Mouse (Mus musculus) embryonic facial prominence, embryonic 12.5 days (tissue): ENCODE data around the gene Rnf224. TPM values are rescaled to one million over a fixed set of nuclear protein-coding genes. Genes with fewer than 3 reads are reported as not detected.
A peak's percentile ranks its signal among the peaks of the same experiment; 100 is the strongest.
"Not testable (repeated sequence)": the region's sequence is repeated elsewhere in the genome, so short reads cannot be mapped to it uniquely, and the experiment has no call there.

ENCODE experiments used
- ATAC-seq: fragments of 200-750 bp; cut with Nextera tagmentation; 2 replicates; pipeline ENCODE4 v1.8.0; 2017; ENCODE audit not compliant: insufficient number of reproducible peaks, insufficient read depth, low FRiP score, low TSS enrichment
- H3K27ac ChIP-seq: fragments of 300-500 bp; sonication (generic); 2 replicates; pipeline ENCODE4 v1.5.1; 2016; ENCODE audit warnings: mild to moderate bottlenecking
- H3K27me3 ChIP-seq: fragments of 300-500 bp; sonication (generic); 2 replicates; pipeline ENCODE4 v1.6.1; 2016; ENCODE audit warnings: mild to moderate bottlenecking, moderate library complexity
- H3K36me3 ChIP-seq: fragments of 300-500 bp; sonication (generic); 2 replicates; pipeline ENCODE4 v1.6.1; 2016; ENCODE audit warnings: mild to moderate bottlenecking
- H3K4me1 ChIP-seq: fragments of 300-500 bp; sonication (generic); 2 replicates; pipeline ENCODE4 v1.6.1; 2016
- H3K4me2 ChIP-seq: fragments of 300-500 bp; sonication (generic); replicated peaks from 2 replicates; pipeline ENCODE4 v1.6.1; 2016; ENCODE audit warnings: mild to moderate bottlenecking, moderate library complexity
- H3K4me3 ChIP-seq: fragments of 300-500 bp; sonication (generic); 2 replicates; pipeline ENCODE4 v1.5.1; 2016; ENCODE audit warnings: mild to moderate bottlenecking
- H3K9ac ChIP-seq: fragments of 300-500 bp; sonication (generic); 2 replicates; pipeline ENCODE4 v1.6.1; 2016; ENCODE audit warnings: mild to moderate bottlenecking, moderate library complexity
- H3K9me3 ChIP-seq: fragments of 300-500 bp; sonication (generic); 2 replicates; pipeline ENCODE4 v1.6.1; 2016; ENCODE audit warnings: mild to moderate bottlenecking, moderate library complexity
- WGBS: fragments of 180-500 bp; shearing (Covaris S2); methylation state at CpG from one replicate; pipeline ENCODE4 v1.1.7; 2016; 5-methylcytosine and 5-hydroxymethylcytosine counted together
- polyA plus RNA-seq: library from polyadenylated mRNA; unstranded; fragments of >200 nt; fragmentation: Nextera tagmentation; extraction: Ambion mirVana; gene quantifications from 2 replicates; pipeline ENCODE4 v1.2.1, GENCODE M21; 2016

Rnf224 gene
- polyA plus RNA-seq, 1 experiment from 2014 or later, result not detected

DNA sequence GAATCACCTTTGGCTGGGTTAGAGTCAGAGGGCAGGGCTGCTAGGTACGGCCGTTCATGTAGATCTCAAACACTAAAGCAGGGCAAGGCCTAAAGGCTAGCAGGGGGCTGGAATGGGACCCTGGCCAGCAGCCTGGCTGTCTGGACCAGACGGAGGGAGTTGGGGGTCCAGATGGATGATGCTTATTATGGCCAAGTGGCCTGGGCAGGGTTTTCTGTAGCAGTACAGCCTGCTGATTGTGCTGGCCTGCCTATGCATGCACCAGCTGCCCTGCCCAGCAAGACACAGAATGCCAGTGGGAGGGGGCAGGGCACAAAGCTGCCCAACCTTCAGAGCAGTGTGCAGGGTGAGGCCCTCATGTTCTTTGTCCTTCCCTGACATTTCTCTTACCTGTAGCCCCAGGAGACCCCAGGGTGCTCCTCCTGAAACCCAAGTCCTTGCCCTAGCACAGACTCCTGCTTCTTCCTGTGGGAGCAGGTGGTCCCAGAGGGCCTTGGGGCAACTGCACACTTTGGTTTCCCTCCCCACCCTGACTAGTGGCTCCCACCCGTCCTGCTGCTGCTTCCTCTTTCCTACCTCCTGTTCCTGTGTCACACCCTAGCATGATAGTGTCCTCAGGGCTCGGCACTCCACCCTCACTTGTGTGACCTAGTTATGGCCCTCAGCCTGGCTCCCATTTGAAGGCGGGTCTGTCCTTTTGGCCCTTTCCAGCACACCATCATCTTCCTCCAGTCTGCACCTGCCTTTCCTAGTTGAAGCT, 29.5 kb upstream of the Rnf224 start:
- Histone ChIP-seq H3K9me3 (no peaks in the 10 kb centered on the region), H3K27ac (no peak overlapping the region), H3K27me3 (peaks cover 23% of the 10 kb centered on the region), H3K4me1 (peaks cover 40% of the 10 kb centered on the region), H3K36me3 (peaks cover 32% of the 10 kb centered on the region), H3K4me3 (no peak overlapping the region), H3K9ac (no peak overlapping the region), H3K4me2 (0 out of 2 replicates have a peak overlapping the region, but pooled peaks have one; percentile 3)
- ATAC-seq, result no peak
- WGBS, result 74% methylated on average over 6 of the region's 6 CpGs

- no peaks in the 10 kb centered on the region for H3K9me3 ChIP-seq
- H3K36me3 ChIP-seq, result peaks cover 20% of the 10 kb centered on the region
- no peak overlapping the region for H3K9ac ChIP-seq
- no peak overlapping the region for H3K4me2 ChIP-seq
- H3K27ac ChIP-seq, result no peak overlapping the region
- 59% methylated on average over 3 of the region's 3 CpGs for WGBS
- H3K4me1 ChIP-seq, result peaks cover 34% of the 10 kb centered on the region
- H3K27me3 ChIP-seq, result peaks cover 23% of the 10 kb centered on the region
- no peak for ATAC-seq
- H3K4me3 ChIP-seq, result no peak overlapping the region
Measured at GRCm38 (mm10) chr2:25264851-25265250, 28.3 kb upstream of the Rnf224 start.

- ATAC-seq, result no peak
- Histone ChIP-seq H3K36me3 (peaks cover 14% of the 10 kb centered on the region), H3K27me3 (peaks cover 23% of the 10 kb centered on the region), H3K4me1 (peaks cover 34% of the 10 kb centered on the region), H3K9ac (0 out of 2 replicates have a peak overlapping the region, but pooled peaks have one; percentile 74), H3K4me2 (peak overlapping the region; percentile 98; the same call in 1 of the 2 replicates), H3K27ac (no peak overlapping the region), H3K9me3 (no peaks in the 10 kb centered on the region), H3K4me3 (peak overlapping the region; percentile 58)
- WGBS, result 80% methylated on average over 5 of the region's 5 CpGs
Measured at GRCm38 (mm10) chr2:25264286-25264660, 27.7 kb upstream of the Rnf224 start.

- Histone ChIP-seq H3K4me3 (peak overlapping the region; percentile 58), H3K27ac (no peak overlapping the region), H3K4me2 (peak overlapping the region; percentile 98), H3K9ac (peak overlapping the region; percentile 74), H3K9me3 (no peaks in the 10 kb centered on the region), H3K36me3 (peaks cover 9% of the 10 kb centered on the region; the same call in 1 of the 2 replicates), H3K27me3 (peaks cover 23% of the 10 kb centered on the region), H3K4me1 (peaks cover 34% of the 10 kb centered on the region)
- 21% methylated on average over 12 of the region's 12 CpGs for WGBS
- ATAC-seq, result no peak
Measured at GRCm38 (mm10) chr2:25263623-25264285, 27.2 kb upstream of the Rnf224 start.

GRCm38 (mm10) chr2:25262795-25263622, 26.4 kb upstream of the Rnf224 start:
- Histone ChIP-seq H3K4me1 (peaks cover 34% of the 10 kb centered on the region), H3K4me2 (peak overlapping the region; percentile 98), H3K36me3 (peaks cover 7% of the 10 kb centered on the region; the same call in 1 of the 2 replicates), H3K9me3 (no peaks in the 10 kb centered on the region), H3K9ac (peak overlapping the region; percentile 74), H3K4me3 (peak overlapping the region; percentile 58), H3K27me3 (peaks cover 23% of the 10 kb centered on the region), H3K27ac (no peak overlapping the region)
- under 1% methylated on average over 82 of the region's 82 CpGs for WGBS
- no peak; the same call in 1 of the 2 replicates for ATAC-seq

- Histone ChIP-seq H3K4me2 (peak within 1 kb of the TSS; percentile 98), H3K27me3 (peaks cover 23% of the 10 kb centered on the region), H3K9me3 (no peaks in the 10 kb centered on the region), H3K4me3 (peak within 1 kb of the TSS; percentile 58), H3K4me1 (peaks cover 33% of the 10 kb centered on the region), H3K36me3 (peaks cover 6% of the 10 kb centered on the region; the same call in 1 of the 2 replicates), H3K27ac (peak within 1 kb of the TSS; percentile 14; the same call in 1 of the 2 replicates), H3K9ac (peak within 1 kb of the TSS; percentile 74)
- peak; percentile 99 for ATAC-seq
- 0% methylated on average over 39 of the region's 39 CpGs for WGBS
Measured at GRCm38 (mm10) chr2:25262291-25262767, 25.7 kb upstream of the Rnf224 start, which contains the start of gene Tprn. Gene Tprn, plus strand, starts transcription at chr2:25262618.

- H3K4me3 ChIP-seq, result peak overlapping the region; percentile 58
- peaks cover 31% of the 10 kb centered on the region for H3K4me1 ChIP-seq
- H3K4me2 ChIP-seq, result peak overlapping the region; percentile 98
- ATAC-seq, result no peak
- H3K27me3 ChIP-seq, result peaks cover 23% of the 10 kb centered on the region
- H3K9ac ChIP-seq, result no peak overlapping the region
- 0 out of 2 replicates have a peak, but pooled peaks cover 2% of the 10 kb centered on the region for H3K36me3 ChIP-seq
- H3K27ac ChIP-seq, result peak overlapping the region; percentile 14; the same call in 1 of the 2 replicates
- WGBS, result 42% methylated on average over 12 of the region's 12 CpGs
- no peaks in the 10 kb centered on the region for H3K9me3 ChIP-seq
Measured at GRCm38 (mm10) chr2:25261870-25262269, 25.3 kb upstream of the Rnf224 start.

- H3K9me3 ChIP-seq, result no peaks in the 10 kb centered on the region
Measured at GRCm38 (mm10) chr2:25258887-25259286, 22.3 kb upstream of the Rnf224 start.

DNA sequence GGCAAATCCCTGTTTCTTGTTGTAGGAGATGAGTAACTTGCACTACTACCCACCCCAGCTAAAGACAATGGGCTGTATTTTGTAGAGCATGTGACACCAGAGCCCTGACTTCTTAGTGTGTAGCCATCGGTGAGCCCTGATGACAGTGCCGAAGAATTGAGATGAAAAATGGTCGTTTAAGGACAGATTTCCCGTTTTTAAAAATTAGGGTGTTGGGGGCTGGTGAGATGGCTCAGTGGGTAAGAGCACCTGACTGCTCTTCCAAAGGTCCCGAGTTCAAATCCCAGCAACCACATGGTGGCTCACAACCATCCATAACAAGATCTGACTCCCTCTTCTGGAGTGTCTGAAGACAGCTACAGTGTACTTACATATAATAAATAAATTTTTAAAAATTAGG, 20.7 kb upstream of the Rnf224 start:
- not testable (repeated sequence) for H3K27ac ChIP-seq, H3K4me2 ChIP-seq, H3K4me3 ChIP-seq, H3K9me3 ChIP-seq, H3K27me3 ChIP-seq, H3K9ac ChIP-seq, H3K36me3 ChIP-seq, ATAC-seq
- H3K4me1 ChIP-seq, result peaks cover 14% of the 10 kb centered on the region
- WGBS, result 90% methylated on average over 5 of the region's 5 CpGs

More at GRCm38 (mm10) chr2:25258887-25259286, 22.3 kb upstream of the Rnf224 start:
- Histone ChIP-seq H3K9ac (no peak overlapping the region), H3K36me3 (no peaks in the 10 kb centered on the region), H3K27me3 (peaks cover 11% of the 10 kb centered on the region), H3K4me1 (peaks cover 23% of the 10 kb centered on the region), H3K4me3 (no peak overlapping the region), H3K4me2 (no peak overlapping the region), H3K27ac (no peak overlapping the region)
- 55% methylated on average over 2 of the region's 2 CpGs for WGBS
- ATAC-seq, result no peak

GRCm38 (mm10) chr2:25256443-25257109, 20.0 kb upstream of the Rnf224 start:
- Histone ChIP-seq H3K4me3 (peak overlapping the region; percentile 98), H3K4me2 (peak overlapping the region; percentile 97), H3K4me1 (peaks cover 14% of the 10 kb centered on the region)
- not testable (repeated sequence) for H3K27ac ChIP-seq, H3K27me3 ChIP-seq, H3K9ac ChIP-seq, H3K36me3 ChIP-seq, H3K9me3 ChIP-seq, ATAC-seq
- 59% methylated on average over 12 of the region's 12 CpGs for WGBS
